Mouse (Mus musculus) spleen, adult 2 months (tissue): ENCODE measurements around the gene Cdh3.

ENCODE experiments used
- CTCF ChIP-seq: fragments of 200-500 bp; IDR thresholded peaks from 2 replicates; pipeline ENCODE4 v1.5.1; 2011; ENCODE audit warnings: mild to moderate bottlenecking, inconsistent platforms; ENCODE audit not compliant: insufficient read depth, insufficient read length, insufficient replicate concordance; ENCODE audit errors: extremely low read depth
- POLR2A ChIP-seq: fragments of 200-500 bp; IDR thresholded peaks from 2 replicates; pipeline ENCODE4 v1.6.1; 2011; ENCODE audit warnings: low read depth, low read length, inconsistent platforms

DNA sequence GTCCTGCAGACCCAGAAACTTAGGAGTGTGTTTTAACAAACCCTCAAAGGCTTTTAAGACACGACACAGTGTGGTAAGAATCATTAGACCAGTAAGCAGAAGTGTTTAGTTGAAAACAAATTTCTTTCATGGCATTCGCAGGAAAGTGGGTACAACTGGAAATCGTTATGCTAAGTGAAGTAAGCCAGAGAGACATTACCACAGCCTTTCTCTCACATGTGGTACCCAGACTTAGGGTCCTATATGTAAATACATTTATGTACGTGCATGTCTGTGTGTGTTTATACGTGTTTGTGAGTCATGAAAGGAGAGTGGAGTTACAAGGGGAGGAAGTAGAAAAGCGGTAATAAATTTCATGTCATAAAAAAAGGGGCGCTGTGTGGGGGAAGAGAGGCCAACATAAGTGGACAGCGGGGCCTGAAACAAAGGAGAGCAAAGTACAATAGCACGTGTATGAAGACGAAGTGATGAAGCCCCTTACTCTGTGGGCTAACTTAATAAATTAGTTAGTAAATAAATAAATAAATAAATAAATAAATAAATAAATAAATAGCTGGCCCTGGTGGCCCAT lies 37.8 kb downstream of the Cdh3 start:
- TF ChIP-seq CTCF (no peak), POLR2A (no peak)
